Mouse (Mus musculus) megakaryocyte, adult 5-6 weeks (primary cell): ENCODE results near the gene Cldn19. TPM values are rescaled to one million over a fixed set of nuclear protein-coding genes. Genes with fewer than 3 reads are reported as not detected.
A peak's percentile ranks its signal among the peaks of the same experiment; 100 is the strongest.

Experiments
- ATAC-seq: 2 replicates; pipeline ENCODE4 v1.8.0; 2016; ENCODE audit warnings: mild to moderate bottlenecking, inconsistent platforms; ENCODE audit not compliant: poor library complexity, severe bottlenecking
- total RNA-seq, 2 experiments: library from RNA; stranded (forward) in 1 of 2; stranded (reverse) in 1 of 2; fragments of 153-499, 151-499 nt in 1 of 2; fragments of 221-1000, 200-1000 nt in 1 of 2; gene quantifications; 2 replicates each; pipeline versions ENCODE4 v1.2.3 to v1.2.4; 2015 to 2017

The Cldn19 gene
- total RNA-seq (2015) (not detected in 2 replicates), total RNA-seq (2017) (not detected in 2 replicates)

DNA sequence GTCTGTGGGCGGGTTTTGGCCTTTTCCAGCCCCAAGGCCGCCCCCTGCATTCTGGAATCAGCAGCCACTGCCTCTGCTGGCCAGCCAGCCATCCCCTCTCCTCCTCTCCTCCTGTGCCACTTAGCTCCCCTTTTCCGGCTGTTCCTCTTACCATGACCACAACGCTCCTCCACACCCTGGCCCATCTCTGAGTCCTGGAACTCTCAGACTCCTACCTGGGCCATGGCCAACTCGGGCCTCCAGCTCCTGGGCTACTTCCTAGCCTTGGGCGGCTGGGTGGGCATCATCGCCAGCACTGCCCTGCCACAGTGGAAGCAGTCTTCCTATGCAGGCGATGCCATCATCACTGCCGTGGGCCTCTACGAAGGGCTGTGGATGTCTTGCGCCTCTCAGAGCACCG, at the start of gene Cldn19:
Gene Cldn19 (plus strand): TSS at position 64 of the 400 bp plus-strand sequence.
- no peak for ATAC-seq

DNA sequence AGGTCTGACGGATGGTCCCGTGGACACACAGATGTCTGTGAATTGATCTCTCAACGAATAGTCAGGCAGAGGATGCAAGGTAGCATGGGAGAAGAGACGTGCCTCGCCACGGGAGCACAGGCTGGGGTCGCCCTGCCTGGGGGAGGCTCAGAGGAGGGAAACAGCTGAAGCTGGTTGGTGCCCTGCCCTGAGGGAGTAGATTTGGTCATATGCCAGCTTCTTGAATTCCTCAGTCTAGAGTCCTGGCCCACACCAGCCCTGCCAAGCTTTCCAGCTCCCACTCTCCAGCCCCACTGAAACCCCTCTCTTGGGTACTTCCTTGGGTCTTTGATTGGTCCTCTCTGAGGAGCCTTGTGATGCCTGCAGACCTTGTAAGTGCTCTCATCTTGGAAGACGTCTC, 38.5 kb upstream of the Cldn19 start:
- no peak for ATAC-seq

DNA sequence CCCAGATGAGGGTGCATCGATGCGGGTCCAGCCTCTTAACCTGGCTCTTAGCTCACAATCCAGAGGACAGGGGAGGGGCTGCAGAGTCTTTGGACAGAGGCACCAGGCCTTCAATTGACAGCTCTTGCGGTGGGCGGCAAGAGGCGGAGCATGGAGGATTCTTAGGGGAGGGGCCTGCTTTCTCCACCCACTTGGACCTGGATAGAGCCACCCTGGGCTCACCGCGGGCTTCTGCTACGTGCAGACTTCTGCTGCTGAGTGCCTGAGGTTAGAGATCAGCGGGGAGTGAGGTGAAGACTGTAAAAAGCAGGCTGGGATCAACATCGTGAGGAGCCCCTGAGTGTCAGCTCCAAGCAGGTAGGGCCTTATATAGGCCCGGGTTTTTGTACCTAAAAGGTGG, 37.0 kb upstream of the Cldn19 start, which contains the start of gene Tmem269:
Gene Tmem269 (minus strand): TSS at position 49 of the 400 bp plus-strand sequence.
- no peak; the same call in 1 of the 2 replicates for ATAC-seq

DNA sequence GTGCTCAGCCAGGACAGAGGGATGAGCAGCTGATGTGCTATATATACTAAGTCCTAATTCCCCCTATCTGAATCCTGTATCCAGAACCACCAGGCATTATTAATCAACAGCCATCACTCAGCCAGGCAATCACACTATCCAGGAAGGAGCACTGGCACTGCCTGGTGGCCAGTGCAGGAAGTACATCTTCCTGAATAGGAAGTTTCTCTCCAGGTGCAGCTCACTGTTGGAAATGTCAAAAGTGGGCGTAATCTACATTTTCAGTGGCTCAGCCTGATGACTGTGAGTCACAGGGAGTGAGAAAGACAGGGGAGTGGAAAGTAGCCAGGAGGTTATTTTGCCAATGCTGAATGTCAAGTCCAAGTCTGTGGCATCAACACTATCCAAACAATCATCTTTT, 31.5 kb upstream of the Cldn19 start:
- ATAC-seq = peak; percentile 85

DNA sequence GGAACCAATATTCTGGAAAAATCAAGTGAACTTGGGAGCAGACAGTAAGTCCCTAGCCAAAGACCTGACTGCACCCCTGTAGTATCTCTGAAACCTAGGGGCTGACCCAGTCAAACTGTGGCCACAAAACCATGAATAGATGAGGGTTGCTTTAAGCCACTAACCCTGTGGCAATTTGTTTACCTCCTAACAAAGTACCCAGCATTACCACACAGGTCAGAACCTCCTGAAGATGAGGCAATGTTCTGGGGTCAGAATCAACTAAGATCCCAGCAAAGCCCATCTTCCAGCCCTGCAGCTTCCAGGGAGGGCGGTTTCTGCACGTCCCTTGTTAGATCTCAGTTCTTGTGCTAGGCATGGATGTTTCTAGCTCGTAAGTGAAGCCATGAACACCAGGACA, 30.7 kb upstream of the Cldn19 start:
- no peak for ATAC-seq

DNA sequence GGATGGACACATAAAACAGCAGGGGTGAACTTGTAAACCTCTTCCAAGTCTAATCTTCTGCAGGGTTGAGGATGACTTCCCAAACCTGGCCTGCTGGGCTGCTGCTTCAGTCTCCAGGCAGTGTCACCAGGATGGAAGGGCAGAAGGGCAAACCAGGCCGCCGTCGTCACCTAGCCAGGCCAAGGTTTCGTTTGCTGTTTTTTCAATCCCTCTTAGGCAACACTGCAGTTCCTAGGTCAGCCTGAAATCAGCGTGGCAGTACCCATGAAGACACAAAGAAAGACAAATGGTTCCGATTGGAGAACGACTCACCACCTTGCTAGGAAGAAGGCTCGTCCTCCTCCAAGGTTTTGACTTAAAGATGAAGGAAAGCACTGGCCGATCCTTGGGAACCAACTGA, 29.5 kb upstream of the Cldn19 start:
- ATAC-seq = no peak

DNA sequence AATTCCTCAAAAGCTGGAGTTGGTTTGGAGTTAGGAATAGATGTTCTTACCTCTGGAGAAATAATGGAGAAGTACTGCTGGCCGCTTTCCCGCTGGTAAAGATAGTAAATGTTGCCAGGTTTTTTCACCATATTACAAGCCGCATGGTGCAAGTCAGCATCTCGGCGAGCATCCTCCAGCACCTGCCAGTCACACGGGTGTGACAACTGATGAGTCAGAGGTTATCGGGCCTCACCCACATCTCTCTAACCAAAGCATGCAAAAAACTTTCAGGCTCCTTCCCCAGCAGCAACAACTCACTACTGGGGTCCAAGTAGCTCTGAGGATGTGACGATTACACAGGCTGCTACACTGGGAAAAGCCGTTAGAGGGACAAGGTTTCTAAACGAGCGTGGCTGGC, 28.5 kb upstream of the Cldn19 start:
- ATAC-seq = no peak

DNA sequence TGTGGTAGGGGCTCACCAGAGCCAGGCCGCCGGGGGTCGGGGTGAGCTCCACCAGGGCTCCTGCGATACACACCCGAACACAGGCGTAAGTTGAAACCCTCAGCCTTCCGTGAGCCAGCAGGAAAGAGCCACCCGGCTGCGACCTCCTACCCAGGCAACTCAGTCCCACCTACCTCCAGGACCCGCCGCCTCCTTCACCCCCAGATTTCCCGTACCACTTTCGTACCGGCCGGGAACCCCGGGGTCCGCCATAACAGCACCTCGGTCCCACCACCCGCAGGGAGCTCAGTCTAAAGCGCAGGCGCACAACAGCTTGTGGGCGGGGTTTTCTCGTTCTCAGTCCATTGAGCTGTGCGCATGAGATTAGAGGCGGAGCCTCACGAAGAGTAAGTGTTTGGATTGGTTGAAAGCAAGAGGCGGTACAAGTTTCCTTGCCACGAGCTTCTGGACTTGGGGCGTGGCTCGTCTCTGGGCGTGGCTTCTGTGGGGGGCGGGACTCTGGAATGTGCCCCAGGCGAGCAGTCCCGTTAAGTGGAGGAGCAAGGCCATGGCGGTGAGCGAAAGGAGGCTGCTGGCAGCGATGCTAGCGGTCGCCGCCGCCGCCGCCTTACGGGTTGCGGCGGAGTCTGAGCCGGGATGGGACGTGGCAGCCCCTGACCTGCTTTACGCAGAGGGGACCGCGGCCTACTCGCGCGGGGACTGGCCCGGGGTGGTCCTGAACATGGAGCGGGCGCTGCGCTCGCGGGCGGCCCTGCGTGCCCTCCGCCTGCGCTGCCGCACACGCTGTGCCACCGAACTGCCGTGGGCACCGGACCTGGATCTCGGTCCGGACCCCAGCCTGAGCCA, 22.6 kb upstream of the Cldn19 start, which contains the start of the genes AU022252 and P3h1:
Gene AU022252 (minus strand): TSS at position 303 of the 846 bp plus-strand sequence.
Gene P3h1 (plus strand): TSS at position 506 of the 846 bp plus-strand sequence.
- ATAC-seq = peak; percentile 94

DNA sequence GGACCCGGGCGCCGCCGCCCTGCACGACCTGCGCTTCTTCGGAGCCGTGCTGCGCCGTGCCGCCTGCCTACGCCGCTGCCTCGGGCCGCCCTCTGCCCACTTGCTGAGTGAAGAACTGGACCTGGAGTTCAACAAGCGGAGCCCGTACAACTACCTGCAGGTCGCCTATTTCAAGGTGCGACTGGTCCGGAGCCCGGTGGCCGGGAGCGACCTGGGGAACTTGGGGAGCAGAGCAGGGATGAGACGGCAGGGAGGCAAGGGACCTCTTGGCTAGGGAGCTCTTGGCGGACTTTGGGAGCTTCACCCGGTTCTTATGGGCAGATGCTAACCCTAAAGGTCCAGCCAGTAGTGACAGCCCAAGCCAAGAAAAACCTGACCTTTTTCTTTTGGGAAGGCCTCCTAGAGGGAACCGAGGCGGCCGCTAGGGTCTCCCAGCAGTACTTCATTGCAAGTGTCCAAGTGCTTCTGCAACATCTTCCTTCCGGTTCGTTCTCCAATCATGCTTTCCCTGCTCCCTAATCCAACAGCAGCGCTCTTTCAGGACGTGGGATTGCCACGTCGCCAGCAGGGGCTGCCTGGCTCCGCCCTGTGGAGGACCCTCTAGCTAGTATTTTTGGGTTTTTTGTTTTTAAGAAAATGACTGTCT, 21.8 kb upstream of the Cldn19 start:
- peak; percentile 14 for ATAC-seq

DNA sequence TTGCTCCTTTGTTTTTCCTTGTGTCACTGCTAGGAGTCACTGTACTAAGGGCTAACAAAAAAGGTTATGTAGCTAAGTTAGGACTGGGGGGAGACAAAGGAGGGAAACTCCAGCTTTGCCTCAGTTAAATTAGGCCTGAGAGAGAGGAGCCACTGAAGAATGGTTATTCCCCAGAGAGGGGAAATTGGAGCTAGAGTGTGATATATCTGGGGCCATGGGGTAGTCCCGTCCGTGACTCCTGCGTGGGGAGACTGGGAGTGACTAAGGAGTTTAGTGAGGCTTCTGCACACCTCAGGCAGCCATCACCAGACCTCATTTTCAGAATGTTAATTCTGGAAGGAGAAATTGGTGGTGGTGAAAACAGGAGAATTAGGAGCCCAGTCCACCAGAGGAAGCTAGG, 20.9 kb upstream of the Cldn19 start:
- no peak for ATAC-seq

DNA sequence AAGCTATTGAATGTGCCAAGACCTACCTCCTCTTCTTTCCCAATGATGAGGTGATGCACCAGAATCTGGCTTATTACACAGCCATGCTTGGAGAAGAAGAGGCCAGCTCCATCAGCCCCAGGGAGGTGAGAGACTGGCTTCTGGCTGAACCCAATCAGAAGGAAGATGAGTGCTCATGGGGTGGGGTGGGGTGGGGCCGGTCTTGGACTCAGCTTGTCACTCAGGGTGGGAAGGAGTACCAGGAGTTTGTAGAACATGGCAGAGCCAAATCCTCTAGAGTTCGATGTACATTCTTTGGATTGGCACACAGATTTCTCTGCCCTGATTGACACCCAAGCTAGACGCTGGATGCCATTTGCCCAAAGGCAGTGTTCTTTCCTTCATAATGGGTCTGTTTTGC, 16.6 kb upstream of the Cldn19 start:
- ATAC-seq = no peak

DNA sequence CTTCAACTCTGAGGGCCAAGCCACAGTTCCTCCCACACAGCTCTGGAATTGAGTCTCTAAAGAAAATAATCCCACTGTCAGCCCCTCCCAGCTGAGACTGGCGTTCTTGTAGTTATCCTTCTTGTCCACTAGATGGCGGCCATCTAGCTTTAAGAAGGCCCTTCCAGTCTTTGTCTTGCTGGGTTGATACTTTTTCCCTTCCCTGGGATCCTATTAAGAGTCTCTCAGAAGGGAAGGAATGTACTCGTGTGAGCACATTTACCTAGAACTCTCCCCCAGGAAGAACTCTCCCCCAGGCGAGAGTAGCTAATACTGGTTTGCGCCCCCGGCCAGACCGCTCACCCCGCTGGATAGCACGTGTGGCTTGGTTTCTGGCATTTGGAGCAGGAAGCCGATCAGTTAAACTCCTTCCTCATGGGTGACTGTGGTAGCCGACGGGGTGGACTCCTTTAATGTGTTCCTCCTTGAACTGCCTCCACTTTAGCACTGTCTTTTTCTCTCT, 16.0 kb upstream of the Cldn19 start:
- peak; percentile 90 for ATAC-seq

DNA sequence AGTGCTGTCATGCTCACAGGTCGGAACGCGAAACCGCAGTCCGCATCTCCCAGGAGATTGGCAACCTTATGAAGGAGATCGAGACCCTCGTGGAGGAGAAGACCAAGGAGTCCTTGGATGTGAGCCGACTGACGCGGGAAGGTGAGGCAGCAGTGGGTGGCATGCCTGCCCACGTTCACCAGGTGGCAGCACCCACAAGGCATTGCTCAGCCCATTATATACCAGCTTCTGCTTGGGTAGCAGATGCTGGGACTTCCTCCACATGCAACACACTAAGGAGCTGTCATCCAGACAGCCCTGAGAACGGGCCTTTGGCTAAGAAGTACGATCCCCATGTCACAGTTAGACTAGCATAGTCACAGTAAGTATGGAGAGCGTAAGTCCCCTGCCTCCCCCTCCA, 13.6 kb upstream of the Cldn19 start:
- 0 out of 2 replicates have a peak, but pooled peaks have one; percentile 41 for ATAC-seq

DNA sequence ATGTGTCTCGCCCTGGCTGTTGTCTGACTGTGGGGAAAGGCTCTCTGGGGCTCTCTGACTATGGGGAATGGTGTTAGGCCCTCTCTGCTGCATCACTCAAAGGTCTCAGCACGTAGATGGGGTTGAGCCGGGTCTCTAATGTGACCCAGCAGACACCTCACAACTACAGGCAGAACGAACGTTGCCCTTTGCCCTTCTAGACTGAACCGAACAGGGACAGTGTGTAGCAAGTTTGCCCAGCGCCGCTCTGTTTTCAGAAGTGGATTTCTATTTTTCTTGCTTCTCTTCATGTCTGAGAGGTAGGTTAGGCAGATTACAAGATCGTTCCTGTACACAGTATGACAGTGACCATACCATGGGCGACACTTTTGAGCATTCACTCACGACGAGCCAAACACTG, 12.6 kb upstream of the Cldn19 start:
- no peak for ATAC-seq

DNA sequence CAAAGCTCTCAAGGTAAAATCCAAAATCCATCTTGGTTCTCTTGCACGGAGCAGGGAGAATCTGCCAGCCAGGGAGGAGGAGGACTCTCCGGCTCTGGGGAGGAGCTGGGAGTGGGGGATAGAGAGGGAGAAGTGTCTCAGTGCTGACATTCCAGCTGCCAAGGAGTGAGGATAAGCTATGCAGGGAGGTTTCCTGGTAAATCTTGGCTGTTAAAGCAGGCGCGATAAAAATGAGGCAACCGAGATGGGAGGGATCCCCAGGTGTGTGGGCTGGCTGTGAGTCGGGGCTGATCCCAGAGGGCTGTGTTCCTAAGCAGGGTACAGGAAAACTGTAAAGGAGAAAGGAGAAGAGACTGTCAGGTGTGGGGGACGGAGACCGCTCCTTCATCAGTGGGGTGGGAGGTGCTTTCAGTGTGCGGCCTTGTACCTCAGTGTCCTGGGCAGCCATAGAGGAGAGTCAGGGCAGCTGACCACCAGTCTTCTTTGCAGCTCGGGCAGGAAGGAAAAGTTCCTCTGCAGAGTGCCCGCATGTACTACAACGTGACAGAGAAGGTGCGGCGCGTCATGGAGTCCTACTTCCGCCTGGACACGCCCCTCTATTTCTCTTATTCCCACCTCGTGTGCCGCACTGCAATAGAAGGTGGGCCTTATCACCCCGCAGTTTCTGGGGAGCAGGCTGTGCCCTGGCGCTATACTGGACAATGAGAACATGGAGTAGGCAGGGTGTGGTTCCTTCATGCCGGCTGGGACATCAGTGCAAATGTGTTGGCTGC, 10.6 kb upstream of the Cldn19 start:
- ATAC-seq = no peak

DNA sequence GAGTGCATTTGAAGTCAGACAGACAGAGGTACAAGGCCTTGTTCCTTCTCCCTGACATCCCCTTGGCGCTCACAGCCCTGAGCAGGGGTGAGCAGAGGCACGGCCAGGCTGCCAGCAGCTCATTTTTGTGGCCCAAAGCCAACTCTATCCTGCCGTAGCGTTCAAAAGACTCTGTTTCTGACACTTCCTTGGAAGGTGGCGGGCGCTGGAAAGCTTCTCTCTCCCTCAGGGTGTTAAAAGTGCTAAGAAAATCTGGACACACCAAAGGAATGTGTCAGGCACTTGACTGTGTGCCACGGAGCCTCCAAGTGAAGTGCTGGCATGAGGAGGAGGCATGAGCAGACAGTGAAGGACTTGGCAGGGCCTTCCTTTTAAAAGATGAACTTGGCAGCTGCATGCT, 9.7 kb upstream of the Cldn19 start:
- no peak for ATAC-seq

DNA sequence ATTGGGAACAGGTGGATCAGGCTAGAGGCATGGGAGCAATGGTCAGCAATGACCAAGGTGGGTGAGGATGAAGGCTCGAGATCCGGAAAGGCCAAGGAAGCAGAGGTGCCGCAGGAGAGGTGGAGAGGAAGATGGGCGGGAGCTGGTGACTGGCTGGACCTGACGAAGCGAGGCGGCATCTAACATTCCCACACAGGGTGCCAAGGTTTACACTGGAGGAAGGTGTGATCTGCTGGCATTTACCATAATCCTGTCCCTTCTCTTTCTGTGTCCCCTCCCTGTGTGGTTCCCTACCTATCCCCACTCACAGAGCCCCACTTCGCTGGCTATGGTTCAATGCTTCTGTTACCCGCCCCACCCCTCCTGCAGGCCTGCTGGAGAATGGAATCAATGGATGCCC, 9.3 kb upstream of the Cldn19 start:
- no peak for ATAC-seq

DNA sequence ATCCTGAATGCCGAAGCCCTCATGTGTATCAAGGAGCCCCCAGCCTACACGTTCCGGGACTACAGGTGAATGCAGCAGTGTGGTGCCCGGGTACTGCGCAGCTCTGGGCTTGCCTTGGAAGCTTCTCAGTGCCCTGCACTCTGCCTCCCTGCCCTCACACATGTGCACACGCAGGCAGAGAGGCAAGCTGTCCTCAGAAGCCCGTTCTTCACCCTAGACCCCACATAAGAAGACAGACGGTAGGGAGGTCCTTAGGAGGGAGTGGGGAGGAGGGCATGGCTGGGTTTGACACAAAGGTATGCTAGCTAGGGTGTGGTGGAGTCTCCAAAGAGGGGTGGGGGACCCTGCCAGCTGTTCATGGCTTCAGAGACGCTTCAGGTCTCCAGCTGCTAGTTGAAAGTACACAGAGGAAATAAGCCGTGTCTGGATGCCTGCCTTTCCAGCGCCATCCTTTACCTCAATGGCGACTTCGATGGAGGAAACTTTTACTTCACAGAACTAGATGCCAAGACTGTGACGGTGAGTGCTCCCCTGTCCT, 8.5 kb upstream of the Cldn19 start:
- no peak for ATAC-seq

DNA sequence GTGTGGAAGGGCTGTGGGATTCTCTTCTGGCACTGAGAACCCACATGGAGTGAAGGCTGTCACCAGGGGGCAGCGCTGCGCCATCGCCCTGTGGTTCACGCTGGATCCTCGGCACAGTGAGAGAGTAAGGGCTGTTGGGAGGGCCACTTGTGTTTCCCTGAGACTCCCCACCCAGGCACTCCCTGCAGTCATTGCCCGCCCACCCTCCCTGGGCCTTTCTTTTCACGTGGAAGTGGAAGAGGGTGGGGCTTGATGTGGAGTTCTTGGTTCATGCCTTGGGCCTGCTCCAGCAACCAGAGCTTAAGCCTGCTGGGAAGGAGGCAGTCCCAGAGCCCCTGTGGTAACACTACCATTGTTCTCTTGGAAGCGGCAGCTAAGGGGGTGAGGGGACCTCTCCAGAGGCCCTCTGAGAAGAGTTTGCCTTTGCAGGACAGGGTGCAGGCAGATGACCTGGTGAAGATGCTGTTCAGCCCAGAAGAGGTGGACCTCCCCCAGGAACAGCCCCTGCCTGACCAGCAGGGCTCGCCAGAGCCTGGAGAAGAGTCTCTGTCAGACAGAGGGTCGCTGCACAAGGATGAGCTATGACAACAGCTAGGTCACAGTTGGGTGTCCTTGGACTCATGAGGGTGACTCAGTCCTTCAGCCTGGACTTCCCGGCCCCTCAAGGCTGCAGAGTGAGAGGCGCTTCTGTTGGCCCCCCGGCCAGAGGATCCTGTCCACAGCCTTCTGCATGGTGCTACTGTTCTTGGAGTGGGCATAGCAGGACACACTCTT, 7.6 kb upstream of the Cldn19 start:
- ATAC-seq = peak; percentile 81

DNA sequence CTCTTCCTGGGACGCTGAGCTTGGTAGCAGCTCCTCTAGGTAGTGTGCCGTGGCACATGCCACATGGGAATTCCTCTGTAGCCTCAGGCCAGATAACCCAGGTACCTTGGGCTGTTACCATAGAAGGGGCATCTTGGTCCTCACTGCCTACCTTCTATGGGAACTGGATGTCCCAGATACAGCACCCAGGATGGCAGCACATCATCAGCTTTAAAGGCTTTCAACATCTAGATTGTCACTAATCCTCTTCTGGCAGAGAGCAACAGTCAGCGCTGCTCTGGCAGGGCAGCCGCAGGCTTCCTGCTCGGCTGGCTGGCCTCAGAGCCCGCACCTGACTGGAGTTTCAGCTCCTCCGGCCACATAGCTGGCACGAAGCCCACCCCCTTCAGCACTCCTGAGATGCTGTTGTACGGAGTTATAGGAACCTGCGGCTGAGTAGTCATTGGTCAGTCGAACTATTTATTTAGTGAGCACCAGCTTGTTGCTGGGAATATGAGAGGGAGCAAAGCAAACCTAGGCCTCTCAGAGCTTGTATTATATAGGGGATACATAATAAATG, 6.7 kb upstream of the Cldn19 start:
- ATAC-seq = no peak
